Mouse (Mus musculus): ENCODE measurements at regions not wholly inside any gene's neighbourhood (a gene's known extent, or its start where the extent isn't known, plus 50 kb on each side); places are given as distances from the start of the nearest gene placed in this dataset.
A peak's percentile ranks its signal among the peaks of the same experiment; 100 is the strongest.

GRCm38 (mm10) chr4:153227680-153228420 is 254.8 kb downstream of the Ajap1 start:
- no peak for DNase-seq (ENCODE audit: low spot score)

DNA sequence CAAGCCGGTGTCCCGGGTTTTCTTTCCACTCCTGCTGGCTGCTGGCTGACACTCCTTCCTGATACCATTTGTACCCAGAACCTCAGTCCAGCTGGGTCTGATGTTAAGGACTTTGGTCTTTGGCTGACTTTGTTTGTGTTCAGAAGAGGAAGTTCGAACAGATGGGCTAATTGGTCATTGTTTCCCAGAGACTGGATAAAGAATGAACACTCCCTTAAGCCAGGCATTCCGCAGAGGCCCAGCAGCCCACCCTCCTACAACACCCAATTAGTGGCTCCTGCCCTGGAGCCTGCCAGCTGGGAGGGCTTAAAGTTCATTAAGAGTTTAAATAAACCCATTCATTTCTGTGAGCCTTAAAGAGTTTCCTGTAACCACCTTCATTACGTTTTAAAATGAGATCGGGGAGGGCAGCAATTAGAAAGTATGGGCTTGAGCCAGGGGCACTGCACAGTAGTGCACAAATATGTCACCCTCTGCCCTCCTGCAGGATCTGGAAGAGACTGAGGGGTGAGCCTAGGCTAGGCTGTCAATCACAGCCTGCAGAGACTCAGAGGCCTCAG is 257.9 kb downstream of the Ajap1 start:
- DNase-seq (ENCODE audit: low spot score): no peak

- DNase-seq (ENCODE audit: low spot score): no peak
These were observed 259.6 kb downstream of the Ajap1 start for GRCm38 (mm10) chr4:153223019-153223418.

DNA sequence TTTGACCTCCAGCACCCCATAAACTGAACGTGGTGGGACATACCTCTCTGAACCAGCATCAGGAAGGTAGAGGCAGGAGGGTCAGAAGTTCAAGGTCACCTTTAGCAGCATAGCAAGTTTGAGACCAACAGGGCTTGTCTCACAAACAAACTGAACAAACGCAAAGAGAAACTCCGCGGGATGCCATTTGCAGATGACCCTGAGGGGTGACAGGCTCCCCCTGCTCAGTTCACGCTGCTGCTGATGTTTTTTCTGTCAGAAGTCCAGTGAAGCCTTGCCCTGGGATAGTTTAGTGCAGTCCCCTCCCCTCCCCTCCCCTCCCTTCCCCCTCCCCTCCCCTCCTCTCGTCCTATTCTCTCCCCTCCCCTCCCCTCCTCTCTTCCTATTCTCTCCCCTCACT is 262.1 kb downstream of the Ajap1 start:
- DNase-seq (ENCODE audit: low spot score): no peak

DNA sequence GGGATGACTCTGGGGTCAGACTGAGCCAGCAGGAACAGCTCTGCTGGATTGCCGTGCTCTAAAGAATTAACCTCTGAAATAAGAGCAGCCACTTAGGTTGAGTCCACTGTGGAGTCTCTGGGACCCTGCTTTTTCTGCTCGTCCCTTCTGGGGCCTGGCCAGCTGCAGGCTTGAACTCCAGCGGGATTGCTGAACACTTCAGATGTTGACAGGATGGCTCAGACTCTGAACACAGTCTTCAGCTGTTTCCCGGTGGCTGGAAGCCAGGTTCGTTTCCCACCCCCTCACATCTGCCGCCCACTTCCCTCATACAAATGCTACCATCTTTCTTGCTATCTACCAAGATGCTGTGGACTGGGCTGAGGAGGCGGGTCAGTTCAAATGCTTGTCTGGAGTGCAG is 262.5 kb downstream of the Ajap1 start:
- no peak for DNase-seq (ENCODE audit: low spot score)

- no peak for DNase-seq (ENCODE audit: low spot score)
These were observed 265.1 kb downstream of the Ajap1 start for GRCm38 (mm10) chr4:153217541-153217980.

DNA sequence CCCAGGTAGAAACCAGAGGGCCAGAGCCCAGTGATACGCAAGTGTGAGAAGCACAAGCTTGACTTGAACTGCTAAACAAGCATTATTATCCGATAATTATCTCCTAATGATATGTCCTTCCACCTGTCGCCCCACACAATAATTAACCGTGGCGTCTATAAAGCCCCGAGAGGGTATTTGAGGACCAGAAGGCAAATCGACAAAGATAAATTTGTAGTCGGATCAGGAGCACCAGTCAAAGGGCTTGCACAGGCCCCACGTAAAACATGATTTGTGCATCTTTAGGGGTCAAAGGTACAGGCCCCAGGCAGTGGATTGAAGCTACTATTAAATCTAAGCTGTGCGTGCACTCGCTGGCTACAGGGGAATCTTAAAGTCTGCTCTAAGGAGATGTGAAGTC is 270.5 kb downstream of the Ajap1 start:
- no peak for DNase-seq (ENCODE audit: low spot score)

GRCm38 (mm10) chr4:153208822-153209221 is 273.8 kb downstream of the Ajap1 start:
- DNase-seq (ENCODE audit: low spot score): no peak

GRCm38 (mm10) chr4:153208215-153208614 is 274.4 kb downstream of the Ajap1 start:
- DNase-seq (ENCODE audit: low spot score): no peak

DNA sequence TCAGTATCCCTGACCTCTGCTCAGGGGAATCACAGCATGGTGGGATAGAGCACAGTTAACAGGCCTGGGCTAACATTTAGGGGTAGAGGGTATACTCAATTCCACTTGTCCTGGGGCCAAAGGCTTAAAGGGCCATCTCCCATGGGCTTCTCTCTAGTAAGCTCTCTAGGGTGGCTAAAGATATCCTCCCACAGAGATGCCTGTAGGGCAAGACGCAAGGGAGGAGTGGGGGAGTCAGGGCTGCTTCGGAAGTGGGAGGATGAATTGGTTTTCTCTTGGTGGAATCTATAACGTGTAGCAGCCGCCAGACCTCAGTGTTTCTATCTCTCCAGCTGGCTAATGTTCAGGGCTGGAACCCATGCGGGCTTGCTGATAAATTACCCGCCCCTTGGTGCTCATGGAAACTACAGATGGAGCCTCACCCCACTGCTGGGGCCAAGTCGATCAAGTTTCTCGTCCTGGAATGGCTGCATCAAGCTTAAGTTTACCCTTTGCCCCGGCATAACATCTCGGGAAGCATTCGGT is 275.0 kb downstream of the Ajap1 start:
- no peak for DNase-seq (ENCODE audit: low spot score)

DNA sequence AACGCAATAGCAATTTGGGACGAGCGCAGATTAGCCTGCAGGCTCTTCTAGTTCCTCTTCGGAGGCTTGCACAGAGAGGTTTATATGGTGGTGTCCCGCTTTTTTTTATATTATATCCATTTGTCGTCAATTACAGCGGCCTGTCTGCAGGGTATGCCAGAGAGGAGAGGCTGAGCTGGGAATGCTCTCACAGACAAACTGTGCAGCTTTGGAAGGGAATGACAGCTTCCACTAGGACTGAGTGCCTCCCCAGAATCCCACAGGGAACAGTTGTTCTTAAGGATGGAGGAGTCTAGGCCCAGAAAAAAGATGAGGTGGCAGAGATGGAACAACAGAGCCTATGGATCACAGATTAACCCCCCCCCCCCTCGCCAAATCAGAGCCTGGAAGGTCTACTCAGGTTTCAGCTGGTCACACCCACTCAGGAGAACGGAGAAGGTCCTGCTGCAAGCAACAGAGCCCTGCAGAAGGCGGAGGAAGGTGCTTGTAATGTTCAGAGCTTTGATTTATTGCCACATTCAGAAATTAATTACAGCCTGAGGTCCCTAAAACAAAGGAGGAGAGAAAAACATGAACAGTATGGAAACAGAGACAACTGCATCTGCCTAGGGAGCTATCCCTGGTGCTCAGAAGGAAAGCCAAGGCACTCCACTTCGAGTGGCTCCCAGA is 275.7 kb downstream of the Ajap1 start:
- DNase-seq (ENCODE audit: low spot score): no peak

DNA sequence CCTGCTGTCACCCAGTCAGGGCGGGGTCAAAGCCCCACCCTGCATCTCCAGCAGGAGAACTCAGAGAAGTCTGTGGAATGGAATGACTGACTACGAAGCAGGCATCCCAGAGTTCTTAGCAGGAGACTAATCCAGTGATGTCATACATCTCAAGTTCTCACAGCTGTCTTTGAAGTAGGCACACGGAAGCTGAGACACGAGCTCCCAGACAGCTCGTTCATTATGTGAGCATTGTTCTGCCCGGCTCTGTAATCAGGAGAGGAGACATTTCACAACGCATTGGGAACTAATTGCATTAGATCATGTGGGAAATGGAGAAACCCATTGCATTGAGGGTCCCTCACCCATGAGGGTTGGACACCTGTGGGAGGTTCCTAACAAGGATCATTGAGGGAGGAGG is 277.8 kb downstream of the Ajap1 start:
- no peak for DNase-seq (ENCODE audit: low spot score)

DNA sequence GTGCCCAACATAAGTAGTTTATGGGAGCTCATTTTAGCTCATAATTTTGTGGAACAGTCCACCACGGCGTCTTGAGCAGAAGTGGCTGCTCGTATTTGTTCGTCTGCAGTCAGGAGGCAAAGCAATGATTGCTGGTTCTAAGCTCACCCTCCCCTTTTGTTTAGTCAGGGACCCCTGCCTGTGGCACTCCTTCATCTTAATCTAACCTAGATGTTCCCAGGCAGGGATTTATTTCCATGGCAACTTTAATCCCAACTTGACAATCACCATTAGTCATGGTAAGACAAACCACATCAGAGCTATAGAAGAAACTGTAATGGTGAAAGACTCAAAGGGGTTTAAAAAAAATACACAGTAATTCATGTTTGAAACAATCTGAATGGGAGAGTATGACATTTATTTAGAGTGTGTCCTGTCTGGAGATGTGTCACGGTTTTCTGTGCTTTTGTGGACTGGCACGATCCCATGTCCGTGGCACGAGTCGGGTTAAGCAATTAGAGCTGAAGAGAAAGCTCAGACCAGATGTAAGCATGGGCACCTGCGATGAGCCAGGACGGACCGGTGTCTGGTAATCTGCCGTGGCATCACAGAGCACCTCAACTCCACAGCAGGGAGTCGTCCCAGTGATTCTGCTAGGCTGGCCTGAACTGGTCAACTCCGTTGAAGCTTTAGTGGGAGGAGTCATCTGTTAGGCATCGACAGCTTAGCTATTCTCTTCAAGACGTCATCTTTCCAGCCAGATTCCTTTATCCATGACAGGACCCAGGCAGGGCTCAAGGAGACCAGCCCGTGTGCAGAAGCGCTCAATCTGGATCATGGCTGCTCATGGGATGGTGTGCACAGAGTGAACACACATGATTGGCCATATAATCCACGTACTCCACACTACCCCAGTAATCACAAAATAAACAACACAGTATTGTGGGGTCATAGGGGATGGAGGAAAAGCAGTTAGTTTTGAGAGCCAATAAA is 281.5 kb downstream of the Ajap1 start:
- DNase-seq (ENCODE audit: low spot score): no peak

GRCm38 (mm10) chr4:153189485-153189884 is 293.1 kb downstream of the Ajap1 start:
- DNase-seq (ENCODE audit: low spot score): peak; percentile 73

DNA sequence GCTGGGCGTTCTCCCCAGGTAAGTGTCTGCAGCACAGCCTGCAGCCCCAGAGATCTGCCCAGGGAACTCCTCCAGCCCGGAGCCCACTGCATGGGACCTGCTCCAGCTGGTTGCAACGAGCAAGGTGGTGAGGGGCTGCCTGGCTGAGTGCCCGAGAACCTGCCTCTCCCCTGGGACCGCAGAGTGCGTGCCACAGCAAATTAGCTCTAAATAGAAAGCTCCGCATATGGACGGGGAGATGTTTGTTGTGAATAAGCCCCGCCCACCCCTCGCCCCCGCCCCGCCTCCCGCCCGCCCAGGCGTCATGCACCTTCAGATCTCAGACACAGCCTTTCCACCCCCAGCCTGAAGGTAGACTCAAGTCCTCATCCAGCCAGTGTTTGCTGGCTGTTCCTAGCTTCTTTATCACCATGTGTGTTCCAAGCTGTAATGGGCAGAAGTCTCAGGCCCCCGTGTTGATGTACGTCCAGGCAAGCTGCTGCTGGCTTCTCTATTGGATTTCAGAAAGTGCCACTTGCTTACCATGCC is 294.0 kb downstream of the Ajap1 start:
- DNase-seq (ENCODE audit: low spot score): no peak

DNA sequence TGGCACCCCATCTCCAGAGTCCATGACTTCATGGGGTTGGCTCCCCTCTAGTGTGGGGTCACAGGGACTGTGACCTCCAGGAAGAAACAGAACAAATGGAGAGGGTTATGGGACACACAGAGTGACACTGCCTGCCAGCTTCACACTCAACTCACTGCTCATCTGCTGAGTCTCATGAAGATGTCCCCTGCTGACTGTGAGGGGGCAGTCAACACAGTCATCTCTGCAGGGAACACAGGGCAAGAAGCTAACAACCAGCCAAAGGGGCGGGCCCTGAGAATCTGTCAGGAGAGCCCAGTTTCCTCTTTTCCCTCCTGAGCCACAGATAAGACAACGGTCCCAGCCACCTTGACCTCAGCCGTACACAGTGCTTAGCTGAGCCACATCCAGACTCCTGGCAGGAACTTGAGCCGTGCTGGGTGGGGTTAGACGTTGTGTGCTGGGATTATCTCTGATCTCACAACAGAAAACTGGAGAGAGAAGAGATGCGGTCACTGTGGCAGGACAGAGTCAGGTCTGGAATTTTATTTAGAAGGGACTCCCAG is 294.6 kb downstream of the Ajap1 start:
- DNase-seq (ENCODE audit: low spot score): no peak

DNA sequence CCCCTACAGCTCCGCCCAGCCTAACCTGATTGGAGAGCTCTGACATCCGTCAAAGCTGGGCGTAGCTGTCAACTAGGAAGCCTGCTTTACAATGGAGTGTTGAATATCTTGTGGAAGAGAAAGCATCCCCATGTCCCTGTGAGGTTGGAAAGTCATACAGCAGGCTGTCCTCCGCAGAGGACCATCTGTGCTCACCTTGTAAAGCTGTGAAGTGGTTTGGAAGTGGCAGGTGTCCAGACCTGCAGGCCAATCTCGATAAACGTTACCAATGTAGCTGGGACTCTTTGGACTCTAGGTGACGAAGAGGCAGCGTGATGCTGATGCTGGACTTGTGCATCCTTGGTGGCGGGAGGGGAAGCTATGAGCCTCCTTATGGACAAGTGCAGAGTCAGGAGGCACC is 305.1 kb downstream of the Ajap1 start:
- DNase-seq (ENCODE audit: low spot score): no peak

DNA sequence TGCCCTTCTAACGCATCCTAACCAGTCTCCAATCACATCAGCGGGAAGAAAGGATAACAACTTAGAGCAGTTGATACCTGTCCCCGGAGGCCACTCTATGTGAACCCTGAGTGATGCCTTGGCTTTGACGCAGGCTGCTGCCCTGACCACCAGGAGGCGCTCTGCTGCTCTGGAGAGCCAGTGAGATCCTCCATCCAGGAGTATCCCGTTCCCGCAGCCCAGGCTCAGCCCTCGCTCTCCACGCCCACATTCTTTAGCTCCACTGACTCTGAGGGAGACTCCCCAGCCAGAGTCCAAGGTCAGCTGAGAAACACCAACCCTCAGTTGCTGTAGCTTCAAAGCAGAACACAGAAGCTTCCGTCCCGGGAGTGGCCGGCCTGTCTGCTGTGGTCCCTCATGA is 307.0 kb downstream of the Ajap1 start:
- peak; percentile 21 for DNase-seq (ENCODE audit: low spot score)

DNA sequence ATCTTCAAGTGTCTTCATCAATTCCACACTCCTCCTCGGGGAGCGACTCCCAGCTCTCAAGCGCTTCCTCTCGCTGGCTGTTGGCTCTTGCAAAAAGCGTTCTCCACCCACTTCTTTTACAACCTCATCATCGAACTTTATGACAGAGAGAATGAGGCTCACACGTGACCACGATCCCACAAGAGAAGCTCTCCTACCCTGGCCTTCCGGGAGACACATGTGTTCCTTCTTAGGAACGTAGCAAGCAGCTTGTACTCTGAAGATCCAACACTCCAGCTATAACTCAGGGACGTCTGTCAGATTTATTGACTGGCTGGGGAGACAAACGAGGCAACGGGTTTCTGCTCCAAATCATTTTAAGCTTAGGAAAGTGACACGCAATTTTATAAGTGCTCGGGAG is 307.5 kb downstream of the Ajap1 start:
- DNase-seq (ENCODE audit: low spot score): no peak

DNA sequence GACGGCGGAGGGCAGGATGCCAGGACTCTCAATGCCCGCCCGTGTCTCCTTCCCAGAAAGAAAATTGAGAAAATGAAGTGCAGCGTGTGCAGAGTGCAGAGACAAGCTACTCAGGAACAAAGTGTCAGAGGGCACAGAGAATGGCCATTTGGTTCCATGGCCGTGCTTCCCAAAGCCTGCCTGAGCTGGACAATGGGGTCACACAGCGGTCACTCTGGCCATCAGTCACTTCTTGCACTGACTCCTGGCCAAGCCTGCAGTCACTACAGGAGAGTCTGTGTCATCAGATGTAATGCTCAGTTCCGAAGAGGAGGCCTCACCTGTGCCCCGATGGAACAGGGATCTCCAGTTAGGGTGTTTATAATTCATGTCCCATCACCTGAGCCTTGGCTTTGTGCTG is 312.6 kb downstream of the Ajap1 start:
- DNase-seq (ENCODE audit: low spot score): no peak

- DNase-seq (ENCODE audit: low spot score): no peak
These were observed 317.8 kb downstream of the Ajap1 start for GRCm38 (mm10) chr4:153164810-153165209.
